Mouse (Mus musculus): ENCODE data around the gene Ugt1a10. TPM values are rescaled to one million over a fixed set of nuclear protein-coding genes. Genes with fewer than 3 reads are reported as not detected.

Gene Ugt1a10
- polyA plus RNA-seq, 1 experiment, result not detected

- H3K4me1 ChIP-seq (ENCODE audit: control insufficient read depth), result peaks cover 65% of the 10 kb centered on the region
- H3K36me3 ChIP-seq (ENCODE audit: control insufficient read depth), result peaks cover 41% of the 10 kb centered on the region
- H3K4me3 ChIP-seq (replicated peaks), result peak within 1 kb of the TSS; percentile 81
- H3K9me3 ChIP-seq (ENCODE audit: control insufficient read depth, low read length), result peaks cover 16% of the 10 kb centered on the region
- TF ChIP-seq GATA1 (IDR thresholded peaks at IDR 0.05; ENCODE audit: low read length), result peak; percentile 27; the same call in 1 of the 2 replicates
- TF ChIP-seq TAL1 (IDR thresholded peaks at IDR 0.05; ENCODE audit: low read length), result no peak
- H3K27me3 ChIP-seq (ENCODE audit: control insufficient read depth), result peaks cover 2% of the 10 kb centered on the region
Observed at GRCm38 (mm10) chr1:88205294-88205922, 150.2 kb downstream of the Ugt1a10 start, which contains the start of gene Dnajb3. Gene Dnajb3 (minus strand): TSS chr1:88205782.

DNA sequence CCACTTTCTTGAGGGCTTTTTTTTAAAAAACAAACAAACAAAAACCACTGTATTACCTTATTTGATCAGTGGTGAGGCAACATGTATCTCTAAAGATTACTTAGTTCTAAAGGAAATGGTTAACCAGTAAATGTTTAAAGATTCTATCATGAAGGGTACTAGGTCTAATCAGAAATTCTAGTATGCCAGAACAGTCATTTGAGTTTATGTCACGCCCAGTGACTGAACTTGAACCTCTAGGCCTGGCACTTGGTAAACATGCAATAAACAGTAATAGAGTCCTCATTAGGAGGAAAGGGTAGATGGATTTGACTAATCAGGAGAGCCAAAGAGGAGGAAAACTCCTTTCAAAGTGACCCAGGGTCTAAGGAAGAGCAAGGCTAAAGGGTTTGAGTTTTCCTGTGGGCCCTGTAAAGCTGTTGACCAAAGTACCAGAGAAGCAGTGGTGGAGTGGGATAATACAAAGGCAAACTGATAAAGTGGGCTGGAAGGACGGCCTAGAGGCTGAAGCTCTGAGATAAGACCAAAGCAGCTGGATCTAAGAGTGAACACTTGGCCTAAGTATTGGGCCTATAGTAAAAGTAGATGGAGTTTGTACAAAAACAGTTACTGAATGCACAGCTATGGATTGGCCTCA lies 151.8 kb downstream of the Ugt1a10 start:
- TF ChIP-seq TAL1 (IDR thresholded peaks at IDR 0.05; ENCODE audit: low read length) (peak; percentile 88), GATA1 (IDR thresholded peaks at IDR 0.05; ENCODE audit: low read length) (peak; percentile 97)

GRCm38 (mm10) chr1:88211812-88212211 lies 156.6 kb downstream of the Ugt1a10 start, which contains the start of gene Ugt1a1:
Gene Ugt1a1 (plus strand): TSS chr1:88211959.
- Histone ChIP-seq H3K27me3 (ENCODE audit: control insufficient read depth) (no peaks in the 10 kb centered on the region), H3K9me3 (ENCODE audit: control insufficient read depth, low read length) (peaks cover 13% of the 10 kb centered on the region), H3K4me1 (ENCODE audit: control insufficient read depth) (peaks cover 34% of the 10 kb centered on the region), H3K36me3 (ENCODE audit: control insufficient read depth) (peaks cover 7% of the 10 kb centered on the region), H3K4me3 (replicated peaks) (no peak within 1 kb of the TSS)
- TF ChIP-seq TAL1 (IDR thresholded peaks at IDR 0.05; ENCODE audit: low read length) (peak; percentile 31; the same call in 2 of the 3 replicates), GATA1 (IDR thresholded peaks at IDR 0.05; ENCODE audit: low read length) (no peak)

More for the DNA sequence above, 151.8 kb downstream of the Ugt1a10 start:
- Histone ChIP-seq H3K36me3 (ENCODE audit: control insufficient read depth) (peaks cover 41% of the 10 kb centered on the region), H3K4me3 (replicated peaks) (peak overlapping the region; percentile 25), H3K4me1 (ENCODE audit: control insufficient read depth) (peaks cover 65% of the 10 kb centered on the region), H3K9me3 (ENCODE audit: control insufficient read depth, low read length) (peaks cover 21% of the 10 kb centered on the region), H3K27me3 (ENCODE audit: control insufficient read depth) (no peaks in the 10 kb centered on the region)

- no peaks in the 10 kb centered on the region for H3K27me3 ChIP-seq (ENCODE audit: control insufficient read depth)
- H3K4me1 ChIP-seq (ENCODE audit: control insufficient read depth), result peaks cover 27% of the 10 kb centered on the region
- H3K36me3 ChIP-seq (ENCODE audit: control insufficient read depth), result peaks cover 7% of the 10 kb centered on the region
- H3K4me3 ChIP-seq (replicated peaks), result no peak overlapping the region
- TF ChIP-seq GATA1 (IDR thresholded peaks at IDR 0.05; ENCODE audit: low read length) (no peak), TAL1 (IDR thresholded peaks at IDR 0.05; ENCODE audit: low read length) (no peak)
- H3K9me3 ChIP-seq (ENCODE audit: control insufficient read depth, low read length), result peaks cover 19% of the 10 kb centered on the region
Observed at GRCm38 (mm10) chr1:88212341-88213045, 157.3 kb downstream of the Ugt1a10 start.

GRCm38 (mm10) chr1:88213061-88213460 lies 157.9 kb downstream of the Ugt1a10 start:
- Histone ChIP-seq H3K4me3 (replicated peaks) (no peak overlapping the region), H3K4me1 (ENCODE audit: control insufficient read depth) (peaks cover 21% of the 10 kb centered on the region), H3K27me3 (ENCODE audit: control insufficient read depth) (no peaks in the 10 kb centered on the region), H3K9me3 (ENCODE audit: control insufficient read depth, low read length) (peaks cover 21% of the 10 kb centered on the region), H3K36me3 (ENCODE audit: control insufficient read depth) (0 out of 2 replicates have a peak, but pooled peaks cover 5% of the 10 kb centered on the region)
- TF ChIP-seq TAL1 (IDR thresholded peaks at IDR 0.05; ENCODE audit: low read length) (no peak), GATA1 (IDR thresholded peaks at IDR 0.05; ENCODE audit: low read length) (no peak)

DNA sequence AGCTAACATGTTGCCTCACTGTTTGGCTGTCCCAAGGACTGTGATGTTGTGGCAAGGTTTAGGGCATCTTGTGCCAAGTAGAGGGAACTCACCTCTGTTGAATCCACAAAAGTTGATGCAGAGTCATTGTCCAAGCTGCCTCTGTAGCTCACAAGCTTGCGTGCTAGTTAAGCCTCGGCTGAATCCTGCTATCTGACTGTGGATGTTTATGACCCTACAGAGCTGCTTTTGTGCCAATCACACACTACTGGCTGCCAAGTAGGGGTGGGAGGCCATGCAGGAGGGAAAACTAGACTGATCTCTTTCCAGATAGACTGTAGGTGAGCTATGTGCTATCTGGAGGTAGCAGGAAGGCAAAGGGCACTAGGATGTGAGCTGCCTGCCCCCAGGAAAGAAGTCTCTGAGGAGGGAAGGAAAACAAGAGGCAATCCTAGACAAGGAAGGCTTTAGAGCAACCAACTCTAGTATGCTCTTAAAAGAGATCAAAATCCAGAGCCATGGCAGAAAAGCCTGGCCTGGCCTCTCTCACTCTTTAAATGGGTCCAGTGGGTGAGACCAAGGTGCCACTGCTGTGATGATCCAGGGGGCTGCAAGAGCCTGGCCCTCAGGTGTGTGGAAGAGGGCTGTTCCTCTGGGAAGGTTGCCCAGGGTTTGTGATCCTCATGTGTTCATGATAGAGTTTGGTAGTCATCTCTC lies 158.7 kb downstream of the Ugt1a10 start:
- 0 out of 2 replicates have a peak, but pooled peaks cover 2% of the 10 kb centered on the region for H3K36me3 ChIP-seq (ENCODE audit: control insufficient read depth)
- H3K9me3 ChIP-seq (ENCODE audit: control insufficient read depth, low read length), result peaks cover 21% of the 10 kb centered on the region
- TF ChIP-seq TAL1 (IDR thresholded peaks at IDR 0.05; ENCODE audit: low read length) (no peak), GATA1 (IDR thresholded peaks at IDR 0.05; ENCODE audit: low read length) (no peak)
- no peaks in the 10 kb centered on the region for H3K27me3 ChIP-seq (ENCODE audit: control insufficient read depth)
- H3K4me3 ChIP-seq (replicated peaks), result no peak overlapping the region
- H3K4me1 ChIP-seq (ENCODE audit: control insufficient read depth), result peaks cover 13% of the 10 kb centered on the region

DNA sequence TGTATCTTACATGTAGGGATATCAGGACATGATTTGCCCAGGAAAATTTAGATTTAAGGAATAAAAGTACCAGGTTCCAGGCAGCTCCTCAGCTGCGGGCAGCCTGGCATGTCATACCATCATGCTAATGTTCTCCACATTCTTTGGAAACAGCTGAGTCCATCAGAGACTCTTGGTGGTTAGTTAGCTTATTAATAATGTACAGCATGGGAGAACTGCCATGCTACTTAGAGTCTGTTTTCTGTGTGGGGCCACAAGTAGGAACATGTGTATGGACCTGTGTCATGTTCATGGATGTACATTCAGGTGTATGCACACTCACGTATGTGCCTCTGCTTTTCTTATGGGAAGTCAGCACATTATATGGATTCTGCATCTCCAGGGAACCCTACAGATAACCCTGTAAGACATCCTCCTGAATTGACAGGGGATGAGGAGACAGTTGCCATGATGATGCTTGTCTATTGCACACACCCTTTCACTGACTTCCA lies 159.3 kb downstream of the Ugt1a10 start:
- Histone ChIP-seq H3K36me3 (ENCODE audit: control insufficient read depth) (no peaks in the 10 kb centered on the region), H3K27me3 (ENCODE audit: control insufficient read depth) (no peaks in the 10 kb centered on the region), H3K4me1 (ENCODE audit: control insufficient read depth) (peaks cover 8% of the 10 kb centered on the region), H3K9me3 (ENCODE audit: control insufficient read depth, low read length) (peaks cover 21% of the 10 kb centered on the region), H3K4me3 (replicated peaks) (no peak overlapping the region)
- TF ChIP-seq TAL1 (IDR thresholded peaks at IDR 0.05; ENCODE audit: low read length) (no peak), GATA1 (IDR thresholded peaks at IDR 0.05; ENCODE audit: low read length) (no peak)

Data from erythroblast, embryonic 14.5 days (primary cell).